Mouse (Mus musculus): Measurements from ENCODE around the gene Faf2. TPM values are rescaled to one million over a fixed set of nuclear protein-coding genes. Genes with fewer than 3 reads are reported as not detected.

The Faf2 gene
- total and polyA plus RNA-seq, 2 experiments from 2014 or later, result 27.2 to 32.1 TPM

DNA sequence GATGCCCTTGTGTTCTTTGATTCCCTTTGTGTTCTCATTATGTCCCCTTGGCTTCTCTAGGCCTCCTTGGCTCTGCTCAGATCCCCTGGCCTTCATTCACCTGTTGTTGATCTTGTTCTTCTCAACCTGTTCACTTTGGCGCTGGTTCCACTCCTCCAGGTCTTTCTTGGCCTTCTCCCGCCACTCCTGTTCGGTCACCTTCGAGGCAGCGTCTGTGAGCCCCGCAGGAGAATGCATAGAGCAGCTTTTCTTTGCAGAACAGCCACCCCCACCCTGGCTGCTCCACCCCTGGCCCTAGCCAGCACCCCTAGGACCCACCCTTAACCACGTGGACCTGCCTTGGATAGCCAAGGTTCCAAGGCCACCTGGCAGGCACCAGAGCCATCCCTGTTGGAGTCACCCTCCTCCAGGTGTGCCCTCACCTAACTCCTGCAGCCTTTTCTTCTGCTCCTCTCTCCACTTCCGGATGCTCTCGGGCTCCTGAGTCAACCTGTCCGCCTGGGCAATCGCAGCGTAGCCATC lies 22.9 kb upstream of the Faf2 start:
- no peaks in the 10 kb centered on the region for H3K9me3 ChIP-seq (replicated peaks; ENCODE audit: control insufficient read depth, low read length)
- H3K4me1 ChIP-seq (ENCODE audit: control insufficient read depth, insufficient read depth), result peaks cover 31% of the 10 kb centered on the region
- H3K4me2 ChIP-seq (ENCODE audit: low read depth, low read length), result no peak overlapping the region
- H3K27me3 ChIP-seq (ENCODE audit: control insufficient read depth, insufficient read depth, low read length), result no peaks in the 10 kb centered on the region
- DNase-seq (ENCODE audit: low spot score) (no peak), ATAC-seq (ENCODE audit: insufficient read depth, low read depth) (no peak)
- no peak overlapping the region for H3K9ac ChIP-seq (replicated peaks; ENCODE audit: low read depth, low read length)
- no peak overlapping the region for H3K27ac ChIP-seq (ENCODE audit: low read depth)
- TF ChIP-seq CTCF (IDR thresholded peaks at IDR 0.05; ENCODE audit: low read depth), result no peak
- no peak for TF ChIP-seq EP300 (IDR thresholded peaks at IDR 0.05; ENCODE audit: low read depth)
- 89% methylated on average over 12 of the region's 12 CpGs for WGBS
- H3K4me3 ChIP-seq (ENCODE audit: low read depth, low read length), result no peak overlapping the region
- peaks cover 35% of the 10 kb centered on the region for H3K36me3 ChIP-seq (replicated peaks; ENCODE audit: control insufficient read depth, insufficient read depth, low read length)

DNA sequence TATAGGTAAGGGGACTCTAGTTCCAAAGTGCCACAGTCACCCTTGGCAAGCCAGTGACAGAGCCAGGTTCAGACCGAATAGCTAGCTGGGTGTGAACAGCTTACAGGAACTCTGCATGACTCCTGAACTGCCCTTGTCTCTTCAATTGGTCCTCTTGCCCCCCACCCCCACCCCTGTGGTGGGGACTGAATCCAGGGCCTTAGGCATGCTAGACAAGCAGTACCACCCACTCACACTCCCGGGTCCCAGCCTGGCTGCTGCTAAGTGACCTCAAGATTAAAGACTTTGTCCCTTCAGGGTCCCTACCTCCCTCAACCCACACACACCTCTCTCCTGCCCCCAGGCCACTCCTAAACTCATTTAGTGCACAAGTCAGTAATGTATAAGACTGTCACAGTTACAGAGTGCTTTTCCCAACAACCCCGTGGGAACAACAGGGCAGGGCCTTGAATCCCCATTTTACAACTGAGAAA lies 18.9 kb upstream of the Faf2 start:
- TF ChIP-seq EP300 (IDR thresholded peaks at IDR 0.05; ENCODE audit: low read depth) (no peak), CTCF (IDR thresholded peaks at IDR 0.05; ENCODE audit: low read depth) (no peak)
- DNase-seq (ENCODE audit: low spot score) (no peak), ATAC-seq (ENCODE audit: insufficient read depth, low read depth) (no peak)
- no peaks in the 10 kb centered on the region for H3K27me3 ChIP-seq (ENCODE audit: control insufficient read depth, insufficient read depth, low read length)
- peaks cover 34% of the 10 kb centered on the region; the same call in 1 of the 2 replicates for H3K36me3 ChIP-seq (replicated peaks; ENCODE audit: control insufficient read depth, insufficient read depth, low read length)
- H3K27ac ChIP-seq (ENCODE audit: low read depth), result no peak overlapping the region
- H3K4me3 ChIP-seq (ENCODE audit: low read depth, low read length), result no peak overlapping the region
- peaks cover 5% of the 10 kb centered on the region; the same call in 1 of the 2 replicates for H3K4me1 ChIP-seq (ENCODE audit: control insufficient read depth, insufficient read depth)
- no peaks in the 10 kb centered on the region for H3K9me3 ChIP-seq (replicated peaks; ENCODE audit: control insufficient read depth, low read length)
- no peak overlapping the region for H3K9ac ChIP-seq (replicated peaks; ENCODE audit: low read depth, low read length)
- no peak overlapping the region for H3K4me2 ChIP-seq (ENCODE audit: low read depth, low read length)
- WGBS, result 54% methylated on average over 3 of the region's 3 CpGs

GRCm38 (mm10) chr13:54603501-54603900 lies 18.1 kb upstream of the Faf2 start:
- Histone ChIP-seq H3K36me3 (replicated peaks; ENCODE audit: control insufficient read depth, insufficient read depth, low read length) (peaks cover 27% of the 10 kb centered on the region; the same call in 1 of the 2 replicates), H3K4me2 (ENCODE audit: low read depth, low read length) (no peak overlapping the region), H3K4me3 (ENCODE audit: low read depth, low read length) (no peak overlapping the region), H3K27ac (ENCODE audit: low read depth) (no peak overlapping the region), H3K4me1 (ENCODE audit: control insufficient read depth, insufficient read depth) (no peaks in the 10 kb centered on the region), H3K9ac (replicated peaks; ENCODE audit: low read depth, low read length) (no peak overlapping the region), H3K27me3 (ENCODE audit: control insufficient read depth, insufficient read depth, low read length) (no peaks in the 10 kb centered on the region), H3K9me3 (replicated peaks; ENCODE audit: control insufficient read depth, low read length) (no peaks in the 10 kb centered on the region)
- no peak for TF ChIP-seq CTCF (IDR thresholded peaks at IDR 0.05; ENCODE audit: low read depth)
- TF ChIP-seq EP300 (IDR thresholded peaks at IDR 0.05; ENCODE audit: low read depth), result no peak
- ATAC-seq (ENCODE audit: insufficient read depth, low read depth), result no peak
- DNase-seq (ENCODE audit: low spot score), result no peak

DNA sequence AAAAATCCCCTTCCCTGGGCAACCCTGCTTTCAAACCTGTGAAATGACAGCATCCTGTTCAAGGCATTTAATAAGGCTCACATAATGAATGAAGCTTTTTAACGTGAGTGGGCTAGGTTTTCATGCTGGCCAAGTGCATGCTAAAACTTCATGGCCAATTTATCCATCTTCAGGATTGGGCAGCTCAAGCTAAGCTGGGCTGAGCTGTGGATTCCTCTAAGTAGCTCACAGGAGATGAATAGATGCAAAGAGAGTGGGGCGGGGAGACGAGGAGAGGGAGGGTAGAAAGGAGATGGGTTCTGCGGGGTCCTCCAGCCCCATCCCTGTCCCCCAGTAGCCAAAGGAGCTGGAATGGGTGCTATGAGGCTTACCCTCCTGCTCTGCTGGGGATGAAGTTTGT lies 17.4 kb upstream of the Faf2 start:
- Histone ChIP-seq H3K9ac (replicated peaks; ENCODE audit: low read depth, low read length) (no peak overlapping the region), H3K27ac (ENCODE audit: low read depth) (no peak overlapping the region), H3K9me3 (replicated peaks; ENCODE audit: control insufficient read depth, low read length) (no peaks in the 10 kb centered on the region), H3K36me3 (replicated peaks; ENCODE audit: control insufficient read depth, insufficient read depth, low read length) (peaks cover 22% of the 10 kb centered on the region; the same call in 1 of the 2 replicates), H3K4me1 (ENCODE audit: control insufficient read depth, insufficient read depth) (no peaks in the 10 kb centered on the region), H3K27me3 (ENCODE audit: control insufficient read depth, insufficient read depth, low read length) (no peaks in the 10 kb centered on the region), H3K4me3 (ENCODE audit: low read depth, low read length) (no peak overlapping the region), H3K4me2 (ENCODE audit: low read depth, low read length) (no peak overlapping the region)
- TF ChIP-seq EP300 (IDR thresholded peaks at IDR 0.05; ENCODE audit: low read depth) (no peak), CTCF (IDR thresholded peaks at IDR 0.05; ENCODE audit: low read depth) (no peak)
- 70% methylated on average over 4 of the region's 4 CpGs for WGBS
- DNase-seq (ENCODE audit: low spot score), result no peak
- no peak for ATAC-seq (ENCODE audit: insufficient read depth, low read depth)

- no peak overlapping the region for H3K9ac ChIP-seq (replicated peaks; ENCODE audit: low read depth, low read length)
- peaks cover 18% of the 10 kb centered on the region; the same call in 1 of the 2 replicates for H3K36me3 ChIP-seq (replicated peaks; ENCODE audit: control insufficient read depth, insufficient read depth, low read length)
- ATAC-seq (ENCODE audit: insufficient read depth, low read depth) (no peak), DNase-seq (ENCODE audit: low spot score) (no peak)
- H3K27me3 ChIP-seq (ENCODE audit: control insufficient read depth, insufficient read depth, low read length), result no peaks in the 10 kb centered on the region
- TF ChIP-seq EP300 (IDR thresholded peaks at IDR 0.05; ENCODE audit: low read depth) (no peak), CTCF (IDR thresholded peaks at IDR 0.05; ENCODE audit: low read depth) (no peak)
- H3K4me1 ChIP-seq (ENCODE audit: control insufficient read depth, insufficient read depth), result no peaks in the 10 kb centered on the region
- no peaks in the 10 kb centered on the region for H3K9me3 ChIP-seq (replicated peaks; ENCODE audit: control insufficient read depth, low read length)
- 0 out of 2 replicates have a peak overlapping the region, but pooled peaks have one; percentile 28 for H3K27ac ChIP-seq (ENCODE audit: low read depth)
- no peak overlapping the region for H3K4me2 ChIP-seq (ENCODE audit: low read depth, low read length)
- 71% methylated on average over 5 of the region's 5 CpGs for WGBS
- no peak overlapping the region for H3K4me3 ChIP-seq (ENCODE audit: low read depth, low read length)
Measured at GRCm38 (mm10) chr13:54605426-54605825, 16.2 kb upstream of the Faf2 start.

DNA sequence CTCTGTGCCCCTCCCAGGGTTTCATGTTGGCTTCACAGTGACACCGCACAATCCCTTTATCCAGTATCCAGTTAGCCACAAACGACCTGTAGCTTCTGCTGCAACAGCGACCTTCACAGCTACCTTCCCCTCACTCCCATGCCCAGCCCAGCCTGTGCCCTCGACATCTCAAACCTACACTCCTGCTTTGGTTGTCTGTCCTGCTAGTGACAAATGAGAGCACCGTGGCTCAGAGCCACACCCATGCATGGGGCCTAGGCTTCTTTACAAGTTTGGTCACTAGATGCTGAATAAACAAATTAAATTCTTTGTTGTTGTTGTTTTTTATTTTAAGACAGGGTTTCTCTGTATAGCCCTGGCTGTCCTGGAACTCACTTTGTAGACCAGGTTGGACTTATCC lies 14.4 kb upstream of the Faf2 start:
- no peak for ATAC-seq (ENCODE audit: insufficient read depth, low read depth)
- WGBS, result 56% methylated on average over 5 of the region's 5 CpGs
- no peak for DNase-seq (ENCODE audit: low spot score)

More for the DNA sequence above, 14.4 kb upstream of the Faf2 start:
- Histone ChIP-seq H3K4me3 (ENCODE audit: low read depth, low read length) (no peak overlapping the region), H3K4me1 (ENCODE audit: control insufficient read depth, insufficient read depth) (no peaks in the 10 kb centered on the region), H3K9ac (replicated peaks; ENCODE audit: low read depth, low read length) (no peak overlapping the region), H3K4me2 (ENCODE audit: low read depth, low read length) (no peak overlapping the region), H3K27me3 (ENCODE audit: control insufficient read depth, insufficient read depth, low read length) (no peaks in the 10 kb centered on the region), H3K36me3 (replicated peaks; ENCODE audit: control insufficient read depth, insufficient read depth, low read length) (peaks cover 18% of the 10 kb centered on the region; the same call in 1 of the 2 replicates), H3K27ac (ENCODE audit: low read depth) (no peak overlapping the region), H3K9me3 (replicated peaks; ENCODE audit: control insufficient read depth, low read length) (no peaks in the 10 kb centered on the region)
- no peak for TF ChIP-seq EP300 (IDR thresholded peaks at IDR 0.05; ENCODE audit: low read depth)
- TF ChIP-seq CTCF (IDR thresholded peaks at IDR 0.05; ENCODE audit: low read depth), result no peak
